Mouse (Mus musculus): ENCODE measurements around the gene Iqschfp.

Gene Iqschfp

DNA sequence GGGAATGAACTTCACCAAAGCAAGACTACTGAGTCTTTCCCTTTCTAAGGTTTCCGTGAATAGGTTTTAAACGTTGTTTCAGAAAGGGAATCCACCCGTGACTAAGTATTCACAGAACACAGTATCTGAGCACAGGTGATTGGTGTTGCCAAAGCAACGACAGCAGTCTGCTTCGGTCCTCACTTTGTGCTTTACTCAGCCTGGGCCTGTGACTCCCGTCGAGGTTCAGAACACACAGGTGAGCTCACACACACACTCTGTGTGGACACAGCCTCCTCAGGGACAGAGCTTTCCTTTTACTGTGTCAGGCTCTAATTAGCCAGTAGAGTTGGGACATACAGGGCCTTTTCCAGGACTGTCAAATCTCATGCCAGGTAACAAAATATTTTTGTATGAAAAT lies 542.4 kb downstream of the Iqschfp start:
- DNase-seq (ENCODE audit: low spot score in 2 of 2) = no peak

DNA sequence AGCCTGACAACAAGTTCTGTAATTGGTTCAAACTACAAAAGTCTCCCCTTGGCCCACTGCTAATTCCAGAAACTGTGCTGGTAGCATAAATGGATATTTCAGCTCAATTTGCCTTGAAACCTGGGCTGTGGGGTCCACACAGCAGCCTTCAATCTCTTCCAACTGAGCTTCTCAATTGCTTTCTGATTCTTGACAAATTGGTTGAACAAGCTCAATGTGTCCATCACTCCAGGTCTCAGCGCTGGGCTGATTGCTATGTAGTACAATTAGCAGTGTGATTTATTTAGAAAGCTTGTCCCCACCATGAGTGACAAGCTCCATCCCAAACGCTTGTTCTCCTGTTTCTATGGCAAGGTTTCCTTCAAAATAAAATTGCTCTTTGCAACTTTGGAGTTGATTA lies 542.9 kb downstream of the Iqschfp start:
- no peak for DNase-seq (ENCODE audit: low spot score in 2 of 2)

DNA sequence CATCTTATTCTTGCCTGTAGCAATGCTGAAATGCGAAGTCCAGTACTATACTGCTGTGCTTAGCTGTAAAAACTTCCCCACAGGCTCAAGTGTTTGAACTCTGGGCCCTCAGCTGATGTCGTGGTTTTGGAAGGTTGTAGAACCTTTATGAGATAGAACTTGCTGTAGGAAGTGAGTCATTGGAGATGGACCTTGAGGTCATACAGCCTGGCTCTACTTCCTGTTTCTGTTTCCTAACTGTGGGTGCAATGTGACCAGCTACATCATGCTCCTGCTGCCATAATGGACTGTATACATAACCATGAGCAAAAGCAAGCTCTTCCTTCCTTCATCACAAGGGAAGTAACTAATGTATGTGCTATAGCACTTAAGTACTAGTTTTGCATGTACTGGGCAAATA lies 556.4 kb downstream of the Iqschfp start:
- DNase-seq (ENCODE audit: low spot score in 2 of 2) = no peak

DNA sequence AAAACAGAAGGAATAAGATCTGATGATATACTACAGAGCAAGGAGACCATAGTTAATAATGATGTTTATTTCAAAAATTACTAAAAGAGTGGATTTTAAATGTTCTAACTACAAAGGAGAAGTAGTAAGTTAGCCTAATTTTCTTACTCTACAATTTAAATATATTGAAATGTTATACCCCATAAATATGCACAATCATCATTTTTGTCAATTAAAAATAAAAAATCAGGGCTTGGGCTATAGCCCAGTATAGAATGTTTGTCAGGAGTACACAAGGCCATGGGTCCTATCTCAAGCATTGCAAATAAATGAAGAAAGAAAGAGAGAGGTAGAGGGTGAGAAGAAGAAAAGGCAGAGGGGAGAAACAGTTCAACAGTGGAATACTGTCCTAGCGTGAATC lies 559.6 kb downstream of the Iqschfp start:
- DNase-seq (ENCODE audit: low spot score in 2 of 2) = no peak

DNA sequence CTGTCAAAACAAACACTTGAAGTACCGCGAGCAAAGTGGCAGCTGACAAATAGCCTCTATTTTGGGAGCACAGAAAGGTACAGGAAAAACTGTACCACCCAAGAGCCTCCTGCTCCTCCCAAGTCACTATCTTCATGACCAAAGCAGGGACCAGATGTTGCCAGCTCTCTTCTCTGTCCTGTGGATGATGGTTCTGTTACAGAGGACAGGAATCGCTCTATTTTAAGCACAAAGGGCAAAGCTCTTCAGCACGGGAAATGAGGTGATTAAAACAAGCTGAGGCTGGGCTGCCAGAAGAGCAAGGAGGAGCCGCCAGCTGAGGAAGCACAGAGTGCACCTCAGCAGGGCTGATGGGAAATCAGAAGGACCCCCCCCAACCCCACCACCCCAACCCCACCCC lies 561.2 kb downstream of the Iqschfp start:
- no peak for DNase-seq (ENCODE audit: low spot score in 2 of 2)

DNA sequence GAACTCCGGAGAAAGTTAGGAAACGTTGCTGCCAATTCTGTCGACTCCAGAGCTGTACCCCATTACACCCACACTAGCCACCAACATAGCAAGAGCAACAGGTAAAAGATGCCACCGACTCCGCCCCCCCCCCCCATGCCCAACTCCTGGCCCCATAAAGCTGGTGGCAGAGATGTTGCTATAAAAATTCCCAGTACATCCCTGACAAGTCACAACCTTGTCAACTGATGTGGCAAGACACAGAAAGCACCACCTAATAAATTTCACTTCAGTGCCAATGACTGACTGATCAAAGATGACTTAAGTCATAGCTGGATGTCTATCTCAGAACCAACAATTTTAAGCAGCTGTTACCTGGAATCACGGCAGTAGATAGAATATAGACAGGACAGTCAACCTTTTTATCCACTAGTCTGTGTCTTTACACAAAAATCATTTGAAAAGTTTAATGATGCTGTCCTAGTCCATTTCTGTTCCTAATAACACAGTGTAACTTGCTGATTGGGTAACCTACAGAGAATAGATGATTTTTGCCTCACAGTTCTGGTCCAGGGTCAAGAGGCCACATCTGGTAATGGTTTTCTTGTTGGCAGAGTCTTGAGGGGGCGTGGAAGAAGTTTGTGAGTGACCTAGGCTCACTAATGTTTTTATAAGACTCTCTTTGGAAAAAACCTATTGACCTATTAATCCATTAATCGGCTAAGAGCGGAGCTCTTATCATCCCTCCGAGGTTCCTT lies 561.9 kb downstream of the Iqschfp start:
- DNase-seq (ENCODE audit: low spot score in 2 of 2) = no peak

DNA sequence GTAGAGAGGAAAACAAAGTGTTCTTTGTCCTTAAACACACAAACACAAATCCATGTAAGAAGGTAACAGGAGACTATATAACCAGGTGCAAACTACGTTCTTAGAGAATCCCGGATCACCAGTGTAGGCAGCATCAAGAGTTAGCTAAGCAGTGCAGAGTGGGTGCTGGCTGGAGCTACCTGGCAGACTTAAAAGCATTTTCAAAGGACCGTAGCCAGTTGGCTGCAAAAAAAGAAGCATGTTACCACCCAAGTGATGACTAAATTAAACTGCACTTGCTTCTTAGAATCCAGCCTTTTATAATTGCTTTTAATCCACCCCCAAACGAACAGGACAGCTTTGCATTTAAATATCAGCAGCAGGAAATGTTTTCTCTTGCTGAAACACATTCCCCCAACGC lies 574.6 kb downstream of the Iqschfp start:
- no peak for DNase-seq (ENCODE audit: low spot score in 2 of 2)

DNA sequence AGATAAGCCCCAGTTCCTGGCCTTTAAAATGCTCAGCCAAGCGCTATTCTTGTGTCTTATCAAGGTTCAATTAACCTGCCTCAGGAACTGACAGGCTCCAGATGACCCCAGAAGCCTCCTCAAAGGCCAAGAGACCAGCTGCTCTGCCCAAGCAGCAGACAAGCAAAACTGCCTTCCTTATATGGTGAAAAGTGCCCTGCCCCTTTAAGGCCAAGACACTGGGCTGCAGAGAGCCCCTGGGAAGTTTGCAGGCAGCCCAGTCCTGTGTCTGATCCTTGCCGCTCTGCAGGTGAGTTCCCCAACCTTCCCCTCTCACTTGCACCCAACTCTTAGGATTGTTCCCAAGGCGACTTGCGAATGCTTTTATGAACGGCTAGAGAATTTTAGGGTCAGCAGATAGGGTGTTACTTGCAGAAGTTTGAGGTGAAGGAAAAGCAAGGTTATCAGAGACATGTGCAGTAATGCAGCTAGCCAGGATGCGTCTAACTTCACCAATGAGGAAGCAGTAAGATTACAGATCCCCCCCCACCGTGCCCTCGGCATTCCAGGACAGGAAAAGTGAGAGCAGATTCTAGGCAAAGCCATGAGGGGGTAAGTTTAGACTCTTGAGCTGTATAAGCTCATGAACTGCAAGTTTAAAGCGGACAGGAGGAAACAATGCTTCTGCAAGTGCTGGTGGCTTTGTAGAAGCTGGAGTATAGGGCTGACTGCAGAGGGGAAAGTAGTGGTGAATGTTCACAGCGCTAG lies 576.1 kb downstream of the Iqschfp start:
- no peak for DNase-seq (ENCODE audit: low spot score in 2 of 2)

DNA sequence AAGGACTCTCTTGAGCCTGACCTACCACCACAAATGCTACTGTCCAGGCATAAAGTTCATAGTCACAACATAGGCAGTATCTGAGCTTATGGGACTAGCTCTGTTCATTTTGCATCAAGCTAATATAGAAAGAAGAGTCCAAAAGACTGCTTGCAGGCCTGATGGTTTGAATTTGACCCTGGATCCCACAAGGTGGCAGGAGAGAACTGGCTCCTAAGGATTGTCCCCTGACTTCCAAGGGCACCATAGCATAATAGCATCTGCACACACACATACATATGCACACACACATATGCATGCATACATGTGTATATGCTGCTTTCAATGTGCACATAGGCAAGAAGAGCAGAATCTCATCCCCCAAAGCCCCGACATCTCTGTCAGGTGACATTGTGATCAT lies 577.6 kb downstream of the Iqschfp start:
- DNase-seq (ENCODE audit: low spot score in 2 of 2) = no peak

DNA sequence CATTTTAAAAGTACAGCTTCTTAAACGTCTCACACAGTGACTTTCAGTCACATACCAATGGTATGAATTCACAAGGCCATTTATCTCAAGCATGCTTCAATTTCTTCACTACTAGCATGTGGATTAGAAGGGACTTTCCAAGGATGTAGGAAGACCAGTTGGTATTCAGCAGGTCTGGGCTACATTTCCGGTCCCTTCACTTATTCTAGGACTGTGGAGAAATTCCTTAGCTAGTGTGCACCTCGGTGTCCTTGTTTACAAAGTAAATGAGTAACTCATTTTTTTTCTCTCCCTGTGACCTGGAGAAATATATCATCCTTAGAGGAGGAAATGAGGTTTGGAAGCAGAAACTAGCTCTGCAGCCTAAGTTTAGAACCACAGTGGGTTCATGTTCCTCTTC lies 578.0 kb downstream of the Iqschfp start:
- no peak for DNase-seq (ENCODE audit: low spot score in 2 of 2)

DNA sequence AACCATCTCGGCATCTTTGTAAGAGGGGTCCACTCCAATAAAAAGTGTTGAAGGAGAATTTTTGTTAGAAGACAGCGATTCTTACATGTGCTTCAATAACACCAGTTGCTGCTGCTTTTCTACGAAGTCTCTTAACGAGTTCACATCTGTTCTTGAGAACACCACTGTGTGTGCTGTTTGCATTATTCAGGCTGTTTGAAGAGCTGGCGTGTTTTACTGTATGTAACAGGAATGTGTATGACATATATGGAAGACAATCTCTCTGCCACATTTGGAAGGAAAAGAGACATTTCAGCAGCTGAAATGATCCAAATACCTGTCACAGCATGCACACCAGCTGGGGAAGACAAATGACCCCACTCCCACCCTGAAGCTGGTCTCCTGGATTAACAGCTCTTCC lies 578.6 kb downstream of the Iqschfp start:
- no peak for DNase-seq (ENCODE audit: low spot score in 2 of 2)

DNA sequence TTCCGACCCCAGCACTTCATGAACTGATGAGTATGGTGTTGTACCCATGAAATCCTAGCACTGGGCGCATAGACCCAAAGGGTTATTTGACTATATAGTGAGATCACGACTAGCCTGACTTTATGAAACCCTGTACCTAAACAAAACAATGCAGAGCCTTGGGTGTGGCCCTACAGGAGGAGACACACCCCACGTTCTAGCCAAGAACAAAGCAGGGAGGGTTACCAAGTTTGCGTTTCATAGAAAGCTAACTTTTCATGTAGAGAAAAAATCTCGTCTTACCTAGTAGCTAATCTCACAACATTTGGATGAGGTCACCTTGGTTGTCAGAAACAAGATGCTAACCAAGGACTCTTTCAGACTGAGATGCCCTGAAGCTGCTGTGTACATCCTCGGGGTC lies 584.3 kb downstream of the Iqschfp start:
- no peak for DNase-seq (ENCODE audit: low spot score in 2 of 2)

DNA sequence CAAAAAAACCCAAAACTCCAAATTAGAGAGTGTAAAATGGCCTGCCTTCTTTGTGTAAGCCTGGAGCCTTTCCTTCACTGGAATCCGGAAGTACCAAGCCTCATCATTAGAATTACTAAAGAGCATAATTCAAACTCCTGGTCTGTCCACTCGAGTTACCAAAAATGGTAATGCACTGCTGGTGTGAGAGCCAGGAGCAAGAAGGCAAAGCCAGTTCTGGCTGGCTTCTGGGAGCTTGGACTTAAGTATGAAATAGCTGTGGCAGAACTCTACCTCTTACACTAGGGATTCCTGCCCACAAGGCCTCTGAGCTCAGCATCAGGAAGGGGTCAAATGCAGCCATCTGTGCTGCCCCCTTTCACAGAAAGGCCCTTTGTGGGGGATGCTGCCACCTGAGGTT lies 585.4 kb downstream of the Iqschfp start:
- no peak for DNase-seq (ENCODE audit: low spot score in 2 of 2)

DNA sequence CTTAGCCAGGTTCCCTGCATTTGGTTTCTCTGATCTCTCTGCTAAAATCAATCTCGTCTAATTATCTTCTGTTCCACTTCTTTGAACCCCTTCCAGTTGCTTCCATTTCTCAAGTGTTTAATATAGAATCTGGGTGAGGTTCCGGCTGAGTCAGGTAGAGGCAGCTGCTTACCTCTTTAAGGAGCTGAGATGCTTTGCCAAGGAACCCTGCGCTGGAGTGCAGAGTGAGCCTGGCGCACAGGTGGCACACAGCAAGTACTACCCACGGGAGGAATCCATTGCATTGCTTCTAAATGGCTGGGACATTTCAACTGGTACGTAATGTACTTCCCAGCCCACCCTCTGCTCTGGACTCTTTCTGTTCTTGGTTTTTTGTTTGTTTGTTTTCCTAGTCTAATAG lies 587.2 kb downstream of the Iqschfp start:
- DNase-seq (ENCODE audit: low spot score in 2 of 2) = no peak

DNA sequence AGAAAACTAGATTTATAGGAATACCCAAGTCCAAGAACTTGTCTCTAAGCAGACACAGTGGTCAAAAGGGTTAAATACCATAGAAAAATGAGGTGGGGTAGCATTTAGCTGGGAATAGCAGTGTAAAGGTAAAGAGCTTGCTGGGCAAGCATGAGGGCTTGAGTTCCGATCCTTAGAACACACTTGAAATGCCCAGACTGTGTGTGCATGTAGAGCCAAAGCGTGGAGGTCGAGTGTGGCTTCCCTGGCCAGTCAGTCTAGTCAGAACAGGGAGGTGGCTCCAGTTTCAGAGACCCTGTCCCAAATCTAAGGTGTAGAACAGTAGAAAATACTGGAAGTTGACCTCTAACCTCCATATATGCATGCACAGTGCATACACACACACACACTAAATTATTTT lies 591.5 kb downstream of the Iqschfp start:
- DNase-seq (ENCODE audit: low spot score in 2 of 2) = no peak

DNA sequence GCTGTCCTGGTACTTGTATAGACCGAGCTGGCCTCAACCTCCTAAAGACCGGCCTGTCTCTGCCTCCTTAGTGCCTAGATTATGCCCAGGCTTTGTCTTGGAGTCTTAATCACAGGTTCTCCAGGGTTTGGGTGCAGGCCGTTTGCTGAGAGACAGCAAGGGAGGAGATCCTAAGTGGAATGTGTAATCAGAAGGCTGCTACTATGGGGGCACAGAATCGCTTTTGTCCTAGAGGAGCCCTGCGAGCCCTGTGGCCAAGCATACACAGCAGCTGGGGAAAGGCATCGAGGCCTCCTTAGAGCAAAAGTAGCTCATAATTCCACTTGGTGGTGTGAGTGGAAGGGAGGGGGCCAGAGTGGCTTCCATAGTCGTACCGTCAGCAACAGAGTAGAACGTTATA lies 592.0 kb downstream of the Iqschfp start:
- no peak for DNase-seq (ENCODE audit: low spot score in 2 of 2)

DNA sequence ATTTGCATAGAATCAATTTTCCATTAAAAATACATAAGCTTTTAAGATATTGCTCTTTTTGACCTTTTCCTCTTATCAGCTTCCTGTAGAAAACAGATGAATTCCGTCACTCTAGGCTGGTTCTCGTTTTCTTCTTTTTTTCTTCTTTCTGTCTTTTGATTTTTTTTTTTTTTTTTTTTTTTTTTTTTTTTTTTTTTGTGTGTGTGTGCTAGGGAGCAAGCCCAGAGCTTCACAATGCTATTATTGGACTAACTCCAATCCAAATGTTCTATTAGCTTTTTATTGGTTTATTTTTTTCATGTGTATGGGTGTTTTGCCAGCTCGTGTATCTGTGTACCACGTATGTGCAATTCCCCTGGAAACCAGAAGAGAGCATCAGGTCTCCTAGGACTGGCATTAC lies 592.5 kb downstream of the Iqschfp start:
- DNase-seq (ENCODE audit: low spot score in 2 of 2) = no peak

DNA sequence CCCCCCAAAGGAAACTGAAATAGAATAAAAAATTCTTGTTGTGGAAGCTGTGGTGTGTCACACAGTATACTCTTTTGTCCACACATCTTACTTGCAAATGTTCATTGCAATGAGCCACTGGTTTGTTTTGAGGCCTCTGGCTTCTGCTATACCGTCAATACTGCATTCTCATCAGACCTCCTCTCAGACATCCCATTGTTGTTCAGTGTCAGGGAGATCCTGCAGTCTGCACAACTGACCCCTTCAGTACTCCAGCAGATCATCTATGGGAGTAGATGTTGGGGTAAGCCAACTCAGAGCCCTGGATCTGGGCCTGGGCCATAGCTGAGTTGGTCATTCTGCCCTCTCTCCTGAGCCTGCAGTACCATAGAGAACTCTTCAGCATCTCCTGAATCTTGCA lies 595.6 kb downstream of the Iqschfp start:
- no peak for DNase-seq (ENCODE audit: low spot score in 2 of 2)

DNA sequence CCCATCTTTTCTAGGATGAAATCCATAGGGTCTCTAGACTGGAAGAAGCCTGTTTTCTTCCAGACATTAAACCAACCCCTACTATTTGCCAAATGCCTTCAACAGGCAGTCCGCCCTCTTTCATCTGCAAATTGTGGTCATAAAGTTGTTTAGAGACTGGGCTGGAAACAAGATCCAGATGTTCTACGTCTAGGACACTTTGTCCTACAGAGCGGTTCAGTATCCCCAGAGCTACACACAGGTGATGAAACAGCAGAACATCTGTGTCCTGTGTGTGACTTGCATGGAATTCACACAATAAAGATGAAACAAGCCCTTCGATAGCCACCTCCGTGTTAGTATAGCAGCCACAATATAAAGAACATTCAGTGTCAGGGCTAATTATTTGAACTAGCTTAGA lies 596.3 kb downstream of the Iqschfp start:
- no peak for DNase-seq (ENCODE audit: low spot score in 2 of 2)

DNA sequence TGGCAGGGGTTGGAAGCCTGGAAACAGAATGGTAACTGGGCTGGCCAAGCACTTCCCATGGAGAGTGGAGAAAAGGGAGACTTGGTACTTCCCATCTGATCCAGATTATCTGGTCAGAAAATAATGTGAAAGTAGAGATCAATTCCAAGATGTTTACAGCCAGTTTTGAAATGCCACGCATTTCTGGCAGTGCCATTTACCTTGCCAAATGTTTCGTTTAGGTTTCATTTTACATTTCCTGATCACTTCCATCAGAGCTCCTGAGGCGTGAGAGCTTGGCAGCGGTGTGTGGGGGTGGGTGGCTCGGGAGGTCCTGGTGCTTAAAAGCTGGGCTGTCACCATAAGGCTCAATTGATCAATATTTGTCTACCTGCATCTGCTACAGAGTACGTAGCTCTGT lies 599.5 kb downstream of the Iqschfp start:
- no peak for DNase-seq (ENCODE audit: low spot score in 2 of 2)

DNA sequence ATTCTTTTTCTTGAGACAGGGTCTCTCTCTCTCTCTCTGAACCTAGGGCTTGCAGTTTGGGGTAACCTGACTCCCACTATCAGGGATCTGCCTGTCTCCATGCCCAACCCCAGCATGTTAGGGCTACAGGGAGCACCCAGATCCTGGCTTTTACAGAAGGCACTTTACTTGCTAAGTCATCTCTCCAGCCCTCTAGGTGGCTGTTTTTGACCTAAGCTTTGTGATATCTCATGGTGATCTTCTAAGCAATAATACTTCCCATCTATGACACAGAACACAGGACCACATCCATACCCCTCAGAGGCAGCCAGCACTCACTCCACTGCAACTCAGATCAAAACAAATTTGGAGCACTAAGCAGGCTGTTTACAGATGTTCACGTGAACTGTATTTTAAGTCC lies 600.0 kb downstream of the Iqschfp start:
- no peak for DNase-seq (ENCODE audit: low spot score in 2 of 2)

DNA sequence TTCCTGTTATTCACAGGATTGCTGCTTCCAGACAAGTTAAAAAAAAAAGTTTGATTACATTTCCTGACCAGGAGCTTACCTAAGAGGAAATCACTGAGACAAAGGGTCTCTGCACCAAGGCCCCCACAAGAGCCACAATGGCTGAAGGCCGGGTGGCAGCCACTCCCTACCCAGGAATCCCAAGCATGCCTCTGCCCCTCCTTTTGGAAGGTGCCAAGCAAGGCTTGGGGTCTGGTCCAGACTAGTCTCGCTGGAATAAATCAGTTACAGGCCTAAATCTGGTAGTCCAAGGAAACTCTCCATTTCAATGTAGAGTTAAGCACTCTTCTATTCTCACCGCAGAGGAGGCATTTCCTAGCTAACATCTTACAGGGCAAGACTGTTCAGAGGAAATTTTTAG lies 600.5 kb downstream of the Iqschfp start:
- no peak for DNase-seq (ENCODE audit: low spot score in 2 of 2)

DNA sequence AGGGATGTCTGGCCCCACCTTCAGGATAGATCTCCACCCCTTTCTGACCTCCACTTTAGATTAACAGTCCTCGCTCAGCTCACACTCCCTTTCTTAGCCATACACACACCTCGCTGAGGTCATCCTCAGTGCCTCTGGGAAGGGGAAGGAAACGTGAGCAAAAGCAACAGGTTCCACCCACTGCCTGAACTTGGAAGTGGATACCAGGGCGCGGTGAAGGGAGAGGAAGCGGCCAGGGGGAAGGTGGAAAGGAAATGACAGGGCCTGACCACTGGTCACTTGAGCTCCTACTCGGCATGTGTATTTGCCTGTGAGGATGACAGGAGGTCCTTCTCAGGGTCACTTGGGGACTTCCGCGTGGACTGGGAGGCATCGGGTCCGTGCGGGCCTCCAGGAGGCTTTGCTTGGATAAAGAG lies 601.1 kb downstream of the Iqschfp start:
- no peak for DNase-seq (ENCODE audit: low spot score in 2 of 2)

All from natural killer cell, adult 2 months (primary cell).